Mouse (Mus musculus) brain, adult 2 months (tissue): ENCODE results near the gene Cmtm3.

Experiments used
- DNase-seq: peaks from one replicate; pipeline ENCODE4 v3.0.0; 2011; ENCODE audit warnings: low read depth, low spot score

Cmtm3 gene

DNA sequence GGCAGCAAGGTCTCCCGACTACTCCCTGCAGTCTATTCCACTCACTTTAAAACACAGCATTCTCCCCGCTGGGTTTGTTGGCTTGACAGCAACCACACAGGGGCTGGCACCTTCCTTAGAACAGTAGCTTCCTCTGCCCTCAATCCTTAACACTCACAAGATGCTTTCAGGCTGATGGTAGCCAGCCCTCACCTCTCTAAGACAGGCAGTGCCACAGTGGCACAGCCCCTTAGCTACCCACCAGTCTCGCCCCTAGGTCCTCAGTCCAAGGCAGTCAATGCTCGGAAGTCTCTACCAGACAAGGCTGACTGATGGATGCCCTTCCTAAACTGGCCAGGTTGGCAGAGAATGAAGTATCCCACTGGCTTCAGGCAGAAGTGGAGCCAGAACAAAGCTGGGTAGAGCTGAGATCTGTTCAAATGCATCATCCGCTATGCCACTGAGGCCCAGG is 41.8 kb downstream of the Cmtm3 start:
- DNase-seq, result no peak

DNA sequence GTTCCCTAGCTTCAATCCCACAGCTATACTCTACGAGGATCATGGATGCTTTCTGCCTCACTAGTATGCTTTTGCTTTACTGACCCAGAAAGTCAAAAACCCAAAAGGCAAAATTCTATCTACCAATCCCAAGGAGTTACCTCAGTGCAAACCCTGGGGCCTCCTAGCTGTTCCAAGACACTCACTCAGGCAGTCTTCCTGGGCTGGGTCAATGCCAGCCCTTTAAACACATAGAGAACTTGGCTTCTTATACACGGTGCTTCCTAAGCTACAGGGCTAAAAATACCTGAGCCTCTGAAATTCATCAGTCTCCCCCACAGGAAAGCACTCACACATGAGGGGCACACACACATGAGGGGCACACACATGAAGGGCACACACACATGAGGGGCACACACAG is 44.1 kb downstream of the Cmtm3 start:
- DNase-seq, result peak; percentile 70

DNA sequence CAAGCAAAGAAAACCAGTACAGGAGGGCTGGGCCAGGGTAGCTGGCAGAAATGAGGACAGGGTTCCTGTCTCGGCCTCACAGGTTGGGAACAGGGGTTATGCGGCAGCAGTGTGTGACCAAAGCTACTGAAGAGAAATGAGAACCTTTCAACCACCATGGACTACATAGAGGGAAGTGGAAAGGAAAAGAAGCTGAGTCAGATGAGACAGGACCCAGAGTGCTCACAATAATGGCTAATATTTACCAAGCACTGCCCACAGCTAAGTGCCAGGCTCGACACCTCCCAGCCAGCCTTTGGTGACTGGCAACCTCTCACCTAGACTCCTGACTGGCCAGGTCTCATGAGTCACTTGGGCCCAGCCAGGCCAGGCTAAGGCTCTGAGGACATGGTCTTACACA is 44.8 kb downstream of the Cmtm3 start:
- peak; percentile 20 for DNase-seq

GRCm38 (mm10) chr8:104386693-104387092 is 47.5 kb downstream of the Cmtm3 start:
- DNase-seq, result no peak

- no peak for DNase-seq
Observed at GRCm38 (mm10) chr8:104387501-104387900, 48.3 kb downstream of the Cmtm3 start.

- DNase-seq, result peak; percentile 72
Observed at GRCm38 (mm10) chr8:104387980-104388379, 48.8 kb downstream of the Cmtm3 start.

DNA sequence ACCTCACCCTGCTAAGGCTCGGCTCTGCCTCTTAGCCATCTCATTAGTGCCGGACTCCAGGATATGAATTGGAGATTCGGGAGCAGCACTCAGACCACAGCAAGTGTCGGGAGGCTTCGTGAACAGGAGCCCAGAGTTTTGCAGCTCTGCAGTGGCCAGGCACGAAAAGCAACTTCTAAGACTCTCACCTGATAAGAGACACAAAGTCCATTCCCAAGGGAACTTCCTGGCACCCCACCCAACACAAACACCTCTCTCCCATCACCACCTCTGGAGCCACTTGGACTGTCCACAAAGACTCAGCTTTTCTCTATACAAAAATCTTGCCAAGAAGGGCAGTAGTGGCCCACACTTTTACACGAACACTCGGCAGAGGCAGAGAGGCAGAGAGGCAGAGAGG is 51.0 kb downstream of the Cmtm3 start:
- DNase-seq, result no peak

- DNase-seq, result no peak
Observed at GRCm38 (mm10) chr8:104393139-104393538, 53.9 kb downstream of the Cmtm3 start.

DNA sequence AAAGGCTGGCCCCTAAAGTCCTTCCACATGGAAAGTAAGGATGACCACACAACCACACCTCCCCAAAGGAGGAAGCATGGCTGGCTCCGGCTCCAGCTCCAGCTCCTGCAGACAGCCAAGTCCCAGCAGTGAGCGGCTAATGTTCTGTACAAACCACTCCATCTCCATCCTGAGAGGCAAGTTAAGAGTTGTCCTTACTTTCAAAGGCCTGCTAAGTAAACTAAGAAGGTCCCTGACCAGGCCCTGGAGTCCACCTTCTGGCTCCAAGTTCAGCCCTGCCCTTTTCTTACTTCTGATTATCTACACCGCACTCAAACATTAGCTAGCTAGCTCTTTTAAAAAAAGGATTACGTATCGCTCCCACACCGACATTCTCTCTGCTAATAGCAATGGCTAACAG is 54.6 kb downstream of the Cmtm3 start:
- no peak for DNase-seq

GRCm38 (mm10) chr8:104394801-104395702 is 55.8 kb downstream of the Cmtm3 start:
- DNase-seq, result peak; percentile 60

- DNase-seq, result peak; percentile 75
Observed at GRCm38 (mm10) chr8:104395703-104396357, 56.6 kb downstream of the Cmtm3 start, which contains the start of gene Cmtm4. TSS of gene Cmtm4 (minus strand) at chr8:104395807.
